Mouse (Mus musculus): Measurements from ENCODE around the gene Zfp831. TPM values are rescaled to one million over a fixed set of nuclear protein-coding genes. Genes with fewer than 3 reads are reported as not detected.
A peak's percentile ranks its signal among the peaks of the same experiment; 100 is the strongest.

The Zfp831 gene
- under 1 TPM in 1 of 2 experiments, not detected in 1; 0.02 TPM for total RNA-seq (2021)
- long read RNA-seq, experiment 1: 0 reads
- long read RNA-seq, experiment 2: 0 reads

DNA sequence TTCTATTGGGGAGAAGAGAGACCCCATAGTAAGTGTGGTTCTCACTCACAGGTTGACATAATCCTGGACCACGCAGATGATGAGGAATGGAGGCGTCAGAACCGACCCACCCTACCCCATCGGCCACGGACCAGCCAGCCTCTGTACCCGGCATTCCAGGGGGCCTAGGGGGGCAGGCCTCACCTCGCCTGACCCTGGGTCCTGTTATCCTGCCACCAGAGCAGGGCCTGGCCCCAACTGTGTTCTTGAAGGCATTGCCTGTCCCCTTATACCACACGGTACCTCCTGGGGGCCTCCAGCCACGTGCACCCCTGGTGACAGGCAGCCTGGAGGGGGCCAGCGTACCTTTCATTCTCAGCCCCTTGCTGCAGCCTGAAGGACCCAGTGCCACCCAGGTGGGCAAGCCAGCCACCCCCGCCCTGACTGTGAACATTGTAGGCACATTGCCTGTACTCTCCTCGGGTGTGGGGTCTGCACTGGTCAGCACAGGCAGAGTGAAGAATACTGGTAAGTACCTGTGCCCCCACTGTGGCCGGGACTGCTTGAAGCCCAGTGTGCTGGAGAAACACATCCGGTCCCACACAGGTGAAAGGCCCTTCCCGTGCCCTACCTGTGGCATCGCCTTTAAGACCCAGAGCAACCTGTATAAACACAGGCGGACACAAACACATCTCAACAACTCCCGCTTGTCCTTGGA is at the start of gene Zfp831:
TSS of gene Zfp831 (plus strand) at position 87 of the 697 bp plus-strand sequence.
- intact Hi-C loops (cut with DNase I; ENCODE audit: low total_unique reads): no loop called here
- no peak for DNase-seq

DNA sequence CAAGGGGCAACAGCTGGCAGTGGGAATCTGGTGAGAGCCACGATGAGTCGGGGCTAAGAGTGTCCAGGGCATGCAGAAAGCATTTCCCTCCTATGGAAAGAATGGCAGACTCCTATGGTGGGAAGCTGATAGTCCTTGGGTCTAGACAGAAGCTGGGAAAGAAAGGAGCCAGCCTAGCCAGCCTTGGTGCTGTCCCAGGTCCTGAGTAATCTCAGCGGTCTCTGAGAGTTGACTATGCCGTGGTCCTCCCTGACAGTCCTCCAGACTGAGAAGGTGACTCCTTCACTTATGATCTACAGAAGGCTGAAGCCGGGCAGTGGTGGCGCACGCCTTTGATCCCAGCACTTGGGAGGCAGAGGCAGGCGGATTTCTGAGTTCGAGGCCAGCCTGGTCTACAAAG is 48.4 kb upstream of the Zfp831 start:
- intact Hi-C loops (cut with DNase I; ENCODE audit: low total_unique reads): no loop called here
- DNase-seq: no peak

DNA sequence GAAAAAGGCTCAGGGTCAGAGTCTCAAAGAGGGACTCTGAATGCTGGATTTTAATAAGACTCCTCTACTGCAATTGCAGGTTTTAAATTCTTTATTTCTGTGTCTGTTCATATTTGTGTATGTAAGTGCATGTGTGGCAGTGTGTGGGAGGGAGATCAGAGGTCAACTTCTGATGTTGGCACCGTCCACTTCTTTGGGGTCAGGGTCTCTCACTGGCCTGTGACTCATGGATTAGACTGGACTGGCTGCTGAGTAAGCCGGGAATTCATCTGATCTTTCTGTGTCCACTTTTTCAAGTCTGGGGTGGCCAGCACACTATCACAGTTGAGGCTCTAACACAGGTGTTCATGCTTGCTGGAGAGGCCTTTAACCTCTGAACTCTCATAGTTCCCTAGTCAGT is 47.7 kb upstream of the Zfp831 start:
- intact Hi-C loops (cut with DNase I; ENCODE audit: low total_unique reads): no loop called here
- no peak for DNase-seq

DNA sequence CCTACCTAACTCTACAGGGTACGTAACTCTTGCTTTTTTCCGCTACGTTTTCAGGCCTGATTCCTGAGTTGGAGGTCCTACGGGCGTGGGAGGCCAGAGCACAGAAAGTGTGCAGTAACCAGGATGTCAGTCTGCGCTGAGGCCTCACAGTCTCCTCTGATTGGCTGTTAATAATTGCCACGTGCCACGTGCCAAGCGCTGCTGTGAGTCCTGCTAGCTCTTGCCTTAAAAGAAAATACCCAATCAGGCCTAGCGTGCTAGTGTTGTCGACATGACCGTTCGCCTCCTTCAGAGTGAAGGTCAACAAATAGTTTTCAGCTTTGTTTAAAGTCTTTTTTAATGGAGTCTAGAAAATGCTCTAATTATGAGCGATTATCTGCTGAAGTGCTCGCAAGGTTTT is 46.9 kb upstream of the Zfp831 start:
- intact Hi-C loops (cut with DNase I; ENCODE audit: low total_unique reads): no loop called here

DNA sequence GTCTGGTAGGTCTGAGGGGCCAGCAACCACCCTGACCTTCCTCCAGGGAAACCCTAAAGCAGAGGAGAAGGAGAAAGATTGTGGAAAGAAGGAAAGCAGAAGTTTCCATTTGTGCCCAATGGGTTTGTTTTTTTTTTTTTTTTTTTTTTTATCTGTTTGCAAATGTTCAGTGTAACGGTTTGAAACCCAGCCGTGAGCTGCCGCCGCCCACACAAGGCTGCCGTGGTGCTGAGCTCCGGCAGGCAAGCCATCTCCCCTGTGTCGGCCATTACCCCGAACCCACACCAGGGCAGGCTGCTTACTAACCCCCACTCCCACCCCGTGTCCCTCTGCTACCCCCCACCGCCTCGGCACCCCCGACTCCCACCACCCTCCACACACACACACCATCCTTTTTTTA is 44.9 kb upstream of the Zfp831 start:
- intact Hi-C loops (cut with DNase I; ENCODE audit: low total_unique reads): no loop called here

More for the DNA sequence above, 46.9 kb upstream of the Zfp831 start:
- DNase-seq: no peak

DNA sequence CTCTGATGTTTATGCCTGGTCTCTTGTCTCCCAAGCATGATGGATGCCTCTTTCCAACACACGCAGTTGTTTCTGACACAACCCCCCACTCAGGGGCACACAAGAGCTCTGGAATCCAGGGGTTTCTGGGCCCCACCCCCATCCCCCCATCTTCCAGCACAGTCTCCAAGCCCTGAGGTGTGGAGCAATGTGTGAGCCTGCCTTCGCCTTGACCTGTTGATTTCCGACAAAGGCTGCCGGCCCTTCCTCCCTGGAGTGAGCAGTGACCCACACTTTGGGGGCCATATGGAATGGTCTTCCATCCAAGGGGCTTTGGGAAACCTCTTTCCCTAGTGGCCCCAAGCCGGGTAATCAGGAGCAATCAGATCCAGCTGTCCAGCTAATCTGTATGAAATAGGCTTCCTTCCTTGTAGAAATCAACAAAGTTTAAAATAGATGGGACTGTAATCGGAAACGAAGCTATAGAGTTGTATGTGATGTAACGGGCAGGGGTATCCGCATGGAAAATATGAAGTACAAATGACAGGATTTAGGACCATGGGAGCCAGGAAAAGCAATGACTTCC is 44.2 kb upstream of the Zfp831 start:
- intact Hi-C loops (cut with DNase I; ENCODE audit: low total_unique reads): no loop called here

More for the DNA sequence above, 44.9 kb upstream of the Zfp831 start:
- DNase-seq: no peak

DNA sequence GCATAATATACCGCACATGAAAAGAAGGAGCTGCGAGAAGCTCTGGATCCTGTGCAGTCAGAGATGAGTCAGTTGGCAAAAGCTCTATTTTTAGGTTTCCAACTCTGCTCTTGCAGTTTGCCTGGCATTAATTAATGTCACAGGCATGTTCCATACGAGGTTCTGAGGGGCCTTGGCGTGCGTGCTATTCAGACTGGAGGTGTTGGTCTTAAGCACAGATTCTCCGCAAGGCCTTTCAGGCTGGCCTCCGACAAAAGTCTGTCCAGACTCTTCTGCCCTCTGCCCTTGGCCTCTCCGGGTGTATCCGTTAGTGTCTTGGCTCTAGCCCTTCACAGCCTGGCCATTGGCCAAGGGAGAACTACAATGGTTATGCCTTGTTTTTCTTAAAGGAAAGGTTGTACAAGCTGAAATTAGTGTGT is 43.5 kb upstream of the Zfp831 start:
- intact Hi-C loops (cut with DNase I; ENCODE audit: low total_unique reads): no loop called here
- peak; percentile 36 for DNase-seq

More for the DNA sequence above, 44.2 kb upstream of the Zfp831 start:
- peak; percentile 11 for DNase-seq

DNA sequence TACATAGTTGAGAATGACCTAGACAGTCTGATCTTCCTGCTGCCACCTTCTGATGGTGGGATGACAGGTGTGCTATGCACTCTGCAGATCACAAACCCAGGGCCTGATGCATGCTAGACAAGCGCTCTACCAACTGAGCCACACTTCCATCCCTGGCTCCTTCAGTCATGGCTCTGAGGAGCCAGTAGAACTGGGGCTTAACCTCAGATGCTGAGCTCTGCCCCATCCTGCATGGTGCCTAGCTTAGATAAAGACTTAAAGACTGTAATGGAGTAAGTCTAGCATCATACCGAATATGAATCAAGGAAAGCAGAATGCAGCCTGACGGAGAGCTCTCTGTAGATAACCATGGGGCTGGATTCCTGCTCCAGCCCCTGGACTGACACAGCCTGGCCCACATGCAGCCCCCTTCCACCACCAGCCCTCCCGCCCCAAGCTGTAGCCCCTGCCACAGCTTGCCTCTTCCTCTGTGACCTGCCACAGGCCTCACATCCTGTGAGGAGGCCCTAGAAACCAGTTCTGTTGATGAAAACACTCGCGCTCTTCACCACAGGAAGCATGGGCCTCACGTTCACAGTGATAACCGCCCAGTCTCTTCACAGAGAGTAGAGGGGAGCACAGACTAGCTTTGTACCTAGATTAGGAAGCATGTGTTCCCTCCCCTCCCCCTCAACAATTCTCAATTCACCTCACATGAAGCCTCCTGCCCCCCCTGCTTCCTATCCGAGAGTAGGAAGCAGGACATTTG is 41.2 kb upstream of the Zfp831 start:
- no peak for DNase-seq
- intact Hi-C loops (cut with DNase I; ENCODE audit: low total_unique reads): no loop called here

DNA sequence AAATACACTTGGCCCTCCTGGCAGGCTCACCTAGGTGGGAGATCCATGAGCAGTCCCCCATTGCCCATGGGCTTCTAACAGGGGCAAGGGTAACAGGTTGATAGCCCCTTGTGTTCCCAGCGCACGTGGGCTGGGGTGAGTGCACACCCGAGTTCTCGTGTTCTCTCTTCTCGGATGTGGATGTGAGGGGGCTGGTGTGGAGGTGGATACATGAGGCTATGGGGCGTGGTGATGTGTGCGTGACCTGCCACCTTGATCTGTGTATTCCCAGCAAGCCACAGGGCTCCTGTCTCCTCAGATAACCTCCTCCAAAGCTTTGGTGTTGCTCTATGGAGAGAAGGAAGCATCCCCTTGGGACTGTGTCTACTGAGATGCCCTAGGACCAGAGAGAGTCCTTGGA is 40.0 kb upstream of the Zfp831 start:
- no peak for DNase-seq
- intact Hi-C loops (cut with DNase I; ENCODE audit: low total_unique reads): no loop called here

DNA sequence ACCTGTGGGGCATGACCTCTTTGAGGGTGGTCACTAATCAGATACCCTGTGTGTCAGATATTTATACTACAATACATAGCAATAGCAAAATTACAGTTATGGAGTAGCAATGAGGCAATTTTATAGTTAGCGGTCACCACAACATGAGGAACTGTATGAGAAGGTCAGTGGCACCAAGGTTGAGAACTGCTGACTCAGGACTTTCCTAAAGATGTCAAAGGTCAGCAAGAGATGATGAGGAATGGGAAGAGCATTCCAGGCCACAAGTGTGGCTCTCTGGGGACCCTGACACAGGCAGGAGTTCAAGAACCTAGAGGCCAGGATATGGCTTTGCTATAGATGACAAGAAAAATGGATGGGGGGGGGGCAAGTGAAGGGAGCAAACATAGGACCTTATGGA is 38.3 kb upstream of the Zfp831 start:
- intact Hi-C loops (cut with DNase I; ENCODE audit: low total_unique reads): no loop called here
- DNase-seq: no peak

DNA sequence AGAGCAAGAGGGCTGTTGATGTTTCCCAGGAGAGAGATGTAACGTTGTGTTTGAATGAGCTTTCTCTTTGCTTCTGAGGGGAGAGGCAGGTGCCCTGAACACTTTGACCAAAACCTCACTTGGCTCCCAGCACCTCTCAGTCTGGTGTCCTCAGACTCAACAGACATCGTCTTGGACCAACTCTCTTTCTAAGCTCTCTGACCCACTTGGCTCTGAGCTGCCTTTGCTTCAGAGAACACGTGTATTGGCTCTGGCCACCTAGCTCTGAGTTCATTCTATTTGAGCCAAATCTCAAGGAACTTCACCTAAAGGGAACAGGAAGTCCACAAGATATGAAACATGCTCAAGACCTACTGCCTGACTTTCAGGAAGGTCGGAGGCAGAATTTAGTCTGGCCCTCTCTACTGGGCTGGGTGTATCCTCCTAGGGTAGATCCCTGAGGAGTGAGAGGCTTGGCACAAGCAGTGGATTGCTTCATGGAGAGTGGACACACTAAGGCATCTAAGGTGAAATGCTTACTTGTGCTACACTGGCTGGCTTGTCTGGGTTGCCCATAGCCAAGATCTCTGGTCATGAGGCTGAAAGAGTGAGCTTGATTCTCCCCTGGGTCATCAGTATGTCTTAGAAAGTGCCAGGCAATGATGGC is 37.8 kb upstream of the Zfp831 start:
- no peak for DNase-seq
- intact Hi-C loops (cut with DNase I; ENCODE audit: low total_unique reads): no loop called here

DNA sequence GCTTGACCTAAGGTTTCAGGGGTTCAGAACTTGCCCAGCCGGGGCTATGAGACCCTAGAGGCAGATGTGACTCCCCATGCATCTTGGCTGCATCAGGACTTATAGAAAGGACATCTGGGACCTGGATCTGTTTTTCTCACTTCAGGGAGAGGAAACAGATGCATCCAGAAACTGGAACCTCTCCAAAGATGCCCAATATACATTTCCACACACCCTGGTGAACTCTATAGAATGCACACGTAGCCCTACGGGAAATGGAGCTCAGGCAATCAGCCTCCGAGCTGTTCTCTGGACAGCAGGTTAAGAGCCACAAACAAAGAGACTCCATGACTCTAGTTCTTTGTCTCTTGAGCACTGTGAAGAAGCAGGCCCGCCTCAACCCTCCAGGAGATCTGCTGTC is 37.0 kb upstream of the Zfp831 start:
- DNase-seq: no peak
- intact Hi-C loops (cut with DNase I; ENCODE audit: low total_unique reads): no loop called here

DNA sequence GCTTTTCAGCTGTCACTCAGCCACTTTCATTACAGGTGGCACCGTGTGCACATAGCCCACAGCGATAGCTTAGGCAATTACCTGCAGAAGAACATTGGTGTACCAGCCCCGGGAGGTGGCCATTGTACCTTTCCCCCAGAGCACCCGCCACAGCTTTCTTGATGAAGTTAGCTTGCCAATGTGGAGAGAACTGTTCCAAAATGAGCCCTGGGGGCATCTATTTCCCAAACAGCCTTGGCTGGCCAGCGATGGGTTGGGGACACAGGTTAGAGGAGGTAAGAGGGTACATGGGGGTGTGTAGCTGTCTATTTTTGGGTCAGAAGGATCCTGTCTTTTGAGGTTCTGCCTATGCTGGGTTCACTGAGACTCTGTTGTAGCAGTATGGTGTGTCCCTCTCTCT is 33.4 kb upstream of the Zfp831 start:
- intact Hi-C loops (cut with DNase I; ENCODE audit: low total_unique reads): no loop called here
- no peak for DNase-seq

DNA sequence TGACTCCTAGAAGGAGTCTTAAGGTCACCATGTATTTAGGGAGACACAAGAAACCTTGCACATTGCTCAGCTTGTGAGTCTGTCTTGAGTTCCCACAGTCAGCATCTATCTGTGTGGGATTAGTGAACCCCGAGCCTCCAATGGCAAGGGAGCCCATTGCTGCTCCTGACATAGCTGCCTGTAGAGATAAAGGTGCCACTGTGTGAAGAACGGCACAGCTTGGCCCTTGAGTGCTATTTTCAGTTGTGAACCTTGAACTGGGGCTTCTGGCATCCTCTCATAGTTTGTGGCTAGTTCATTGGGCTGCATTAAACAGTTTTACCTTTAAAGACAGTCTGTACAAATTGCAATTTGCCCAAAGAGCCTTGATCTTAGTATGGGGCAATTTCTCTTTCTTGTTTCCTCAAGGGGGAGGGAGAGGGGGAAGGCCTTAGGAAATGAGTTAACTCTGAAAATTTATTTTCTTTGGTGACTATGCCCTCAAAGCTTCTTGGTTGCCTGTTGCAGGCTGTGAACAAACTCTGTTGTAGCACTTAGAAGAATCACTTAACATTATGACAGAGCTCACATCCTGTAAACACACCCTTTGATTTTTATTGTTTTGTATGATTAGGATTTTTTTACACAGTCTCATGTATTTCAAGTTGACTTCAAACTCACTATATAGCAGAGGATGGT is 30.8 kb upstream of the Zfp831 start:
- DNase-seq: no peak
- intact Hi-C loops (cut with DNase I; ENCODE audit: low total_unique reads): no loop called here

DNA sequence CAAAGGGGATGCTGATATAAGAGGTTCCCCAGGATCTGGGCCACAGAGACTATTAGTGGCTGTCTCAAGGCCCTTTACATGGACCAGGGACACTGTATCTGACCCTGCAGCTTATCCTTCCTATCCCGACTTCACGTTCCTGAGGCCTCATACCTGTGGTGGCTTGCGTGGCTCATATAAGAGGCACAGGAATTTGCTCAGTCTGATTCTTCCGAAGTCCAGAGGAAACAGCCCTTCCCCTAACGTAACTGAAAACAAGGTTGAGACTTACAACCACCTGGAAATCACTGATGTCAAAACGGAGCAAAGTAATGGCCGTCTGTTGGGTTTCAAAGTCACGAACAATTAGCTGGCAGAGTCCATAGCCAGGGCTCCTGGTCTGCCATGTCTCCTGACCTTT is 30.1 kb upstream of the Zfp831 start:
- intact Hi-C loops (cut with DNase I; ENCODE audit: low total_unique reads): no loop called here
- no peak for DNase-seq

DNA sequence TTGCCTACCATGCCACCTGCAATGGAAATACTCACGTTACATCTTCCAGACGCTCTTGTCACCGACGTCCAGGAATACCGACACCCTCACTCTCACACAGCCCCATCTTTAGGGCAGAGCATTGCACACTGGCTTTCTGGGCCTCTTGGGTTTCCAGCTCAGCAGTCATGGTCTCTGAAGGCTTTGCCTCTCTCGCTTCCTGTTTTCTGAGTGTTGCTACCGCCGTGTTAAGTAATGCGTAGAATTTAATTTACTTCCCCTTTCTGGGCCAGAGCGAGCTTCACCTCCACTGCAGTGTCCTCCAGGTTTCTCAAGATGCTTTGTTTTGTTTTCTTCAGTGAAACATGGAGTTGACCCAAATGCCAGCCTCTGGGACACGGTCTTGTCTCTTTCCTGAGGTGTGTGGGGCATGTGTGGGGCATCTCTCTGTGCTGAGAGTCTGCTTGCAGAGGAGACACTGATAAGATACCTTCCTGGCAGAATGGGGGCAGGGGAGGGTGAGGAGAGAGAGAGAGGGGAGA is 29.4 kb upstream of the Zfp831 start:
- no peak for DNase-seq
- intact Hi-C loops (cut with DNase I; ENCODE audit: low total_unique reads): no loop called here

DNA sequence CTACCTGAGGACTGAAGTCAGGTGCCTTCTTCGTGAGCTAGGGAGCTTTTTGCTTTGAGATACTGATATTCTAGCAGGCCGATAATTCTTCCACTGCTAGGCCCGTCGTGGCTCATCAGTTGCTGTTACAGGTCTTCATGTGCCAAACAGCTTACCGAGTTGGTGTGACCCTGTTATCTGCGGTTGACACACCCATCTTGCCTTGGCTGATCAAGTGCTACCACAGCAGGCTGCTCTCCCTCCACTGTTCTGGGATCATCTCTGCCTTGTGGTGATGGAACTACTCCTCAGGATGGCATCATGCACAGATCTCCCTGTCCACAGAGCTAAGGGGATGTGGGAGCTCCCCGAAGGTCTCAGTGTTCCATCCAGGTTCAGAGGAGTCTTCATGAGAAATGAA is 21.5 kb upstream of the Zfp831 start:
- no peak for DNase-seq
- intact Hi-C loops (cut with DNase I; ENCODE audit: low total_unique reads): no loop called here

DNA sequence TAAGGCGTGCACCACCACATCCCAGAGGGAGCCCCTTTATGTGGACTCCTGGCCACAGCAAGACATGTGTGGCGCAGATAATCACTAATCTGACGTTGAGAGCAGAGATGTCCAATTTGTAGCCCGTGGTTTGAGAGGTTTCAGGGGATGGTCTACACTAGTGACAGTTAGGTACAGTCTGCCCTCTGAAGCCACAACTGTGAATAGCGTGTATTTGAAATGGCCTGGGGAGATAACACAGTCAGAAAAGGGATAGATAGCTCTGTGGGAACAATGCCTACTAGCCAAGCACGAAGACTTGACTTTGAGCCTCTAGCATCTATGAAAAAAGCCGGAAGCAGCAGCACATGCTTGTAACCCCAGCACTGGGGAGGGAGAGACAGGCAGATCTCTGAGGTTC is 18.9 kb upstream of the Zfp831 start:
- intact Hi-C loops (cut with DNase I; ENCODE audit: low total_unique reads): no loop called here
- DNase-seq: no peak

DNA sequence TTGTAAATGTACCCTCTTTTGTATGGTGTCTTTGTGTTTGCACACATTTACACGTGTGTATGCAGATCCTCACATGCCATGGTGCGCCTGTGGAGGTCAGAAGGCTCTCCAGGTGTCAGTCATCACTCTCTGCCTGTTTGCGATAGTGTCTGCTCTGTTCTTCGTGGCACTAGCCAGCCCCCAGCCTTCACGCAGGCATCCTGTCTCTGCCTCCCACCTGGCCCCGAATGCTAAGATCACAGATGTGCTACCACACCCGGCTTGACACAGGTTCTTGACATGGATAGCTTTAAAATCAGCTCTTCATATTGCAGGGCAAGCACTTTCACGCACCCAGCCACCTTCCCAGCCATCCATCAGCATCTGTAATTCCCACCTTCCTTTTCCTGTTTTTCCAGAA is 16.3 kb upstream of the Zfp831 start:
- no peak for DNase-seq
- intact Hi-C loops (cut with DNase I; ENCODE audit: low total_unique reads): no loop called here

Measured in gastrocnemius, postnatal 14 days (tissue).